Mouse (Mus musculus) left cerebral cortex, adult 2 months (tissue): ENCODE results near the gene Map3k13. TPM values are rescaled to one million over a fixed set of nuclear protein-coding genes. Genes with fewer than 3 reads are reported as not detected.

Experiments
- DNase-seq, 2 experiments: peaks; one replicate each; pipeline ENCODE4 v3.0.0; 2021 to 2022; ENCODE audit warnings: low spot score in 2 of 2, mixed read lengths in 1 of 2; ENCODE audit errors: extremely low spot score in 1 of 2
- H3K27ac ChIP-seq: fragments of 200-600 bp; 2 replicates; pipeline ENCODE4 v1.8.1; 2022
- H3K4me3 ChIP-seq: fragments of 200-600 bp; 2 replicates; pipeline ENCODE4 v1.8.1; 2022
- CTCF ChIP-seq: fragments of 200-600 bp; IDR thresholded peaks from 2 replicates; pipeline ENCODE4 v1.8.1; 2022; ENCODE audit warnings: antibody characterized with exemption, mild to moderate bottlenecking, moderate library complexity
- intact Hi-C: fragments of 180-260 bp; cut with DNase I; formaldehyde crosslinking; loops from one replicate; pipeline ENCODE4 v1.15.1; 2025
- total RNA-seq, 2 experiments: library from RNA; stranded (reverse); gene quantifications; 2 replicates each; pipeline ENCODE4 v1.2.3; 2021

Map3k13 gene
- total RNA-seq, 2 experiments from 2014 or later, result 15.3 to 19.0 TPM

- Histone ChIP-seq H3K4me3 (0 out of 2 replicates have a peak overlapping the region, but pooled peaks have one; percentile 18), H3K27ac (peak overlapping the region; percentile 66; the same call in 1 of the 2 replicates)
- intact Hi-C loops, result loop anchor here (2.0 to 5.0 kb wide), 2 partner anchors 44 to 328 kb away; no protein-coding TSS in a partner anchor
- TF ChIP-seq CTCF, result peak; percentile 88
- peak; percentile 34 to 42 for DNase-seq
These were observed 20.9 kb downstream of the Map3k13 start for GRCm38 (mm10) chr16:21814861-21815668.

- no peak for TF ChIP-seq CTCF
- intact Hi-C loops, result loop anchor here (2.0 to 5.0 kb wide), 2 partner anchors 45 to 328 kb away; no protein-coding TSS in a partner anchor
- DNase-seq, result no peak
- Histone ChIP-seq H3K4me3 (no peak overlapping the region), H3K27ac (no peak overlapping the region)
These were observed 21.5 kb downstream of the Map3k13 start for GRCm38 (mm10) chr16:21815669-21816010.

- H3K27ac ChIP-seq, result no peak overlapping the region
- intact Hi-C loops, result loop anchor here (5.0 kb wide), 1 partner anchor 331 kb away; no protein-coding TSS in a partner anchor
- H3K4me3 ChIP-seq, result no peak overlapping the region
- no peak for TF ChIP-seq CTCF
- DNase-seq, result no peak
These were observed 24.0 kb downstream of the Map3k13 start for GRCm38 (mm10) chr16:21818132-21818531.

- no peak for DNase-seq
- Histone ChIP-seq H3K27ac (no peak overlapping the region), H3K4me3 (no peak overlapping the region)
- no peak for TF ChIP-seq CTCF
- intact Hi-C loops, result loop anchor here (5.0 kb wide), 1 partner anchor 331 kb away; no protein-coding TSS in a partner anchor
These were observed 24.5 kb downstream of the Map3k13 start for GRCm38 (mm10) chr16:21818629-21819028.

GRCm38 (mm10) chr16:21825612-21826031 is 31.5 kb downstream of the Map3k13 start:
- DNase-seq, result no peak
- no peak overlapping the region for H3K4me3 ChIP-seq
- intact Hi-C loops, result no loop called here
- H3K27ac ChIP-seq, result no peak overlapping the region
- no peak for TF ChIP-seq CTCF

GRCm38 (mm10) chr16:21827153-21827552 is 33.0 kb downstream of the Map3k13 start:
- intact Hi-C loops, result no loop called here
- TF ChIP-seq CTCF, result no peak
- no peak overlapping the region for H3K4me3 ChIP-seq
- H3K27ac ChIP-seq, result no peak overlapping the region
- no peak for DNase-seq

GRCm38 (mm10) chr16:21827581-21827980 is 33.4 kb downstream of the Map3k13 start:
- intact Hi-C loops, result no loop called here
- DNase-seq, result no peak
- H3K27ac ChIP-seq, result no peak overlapping the region
- no peak for TF ChIP-seq CTCF
- no peak overlapping the region for H3K4me3 ChIP-seq

GRCm38 (mm10) chr16:21829711-21830110 is 35.6 kb downstream of the Map3k13 start:
- DNase-seq, result no peak
- no peak overlapping the region for H3K4me3 ChIP-seq
- intact Hi-C loops, result loop anchor here (10.0 kb wide), 1 partner anchor 295 kb away; no protein-coding TSS in a partner anchor
- TF ChIP-seq CTCF, result no peak
- no peak overlapping the region for H3K27ac ChIP-seq

- no peak overlapping the region for H3K4me3 ChIP-seq
- intact Hi-C loops, result loop anchor here (10.0 kb wide), 1 partner anchor 294 kb away; no protein-coding TSS in a partner anchor
- TF ChIP-seq CTCF, result no peak
- H3K27ac ChIP-seq, result no peak overlapping the region
- no peak for DNase-seq
These were observed 36.6 kb downstream of the Map3k13 start for GRCm38 (mm10) chr16:21830784-21831183.

GRCm38 (mm10) chr16:21831764-21832163 is 37.6 kb downstream of the Map3k13 start:
- no peak overlapping the region for H3K4me3 ChIP-seq
- intact Hi-C loops, result loop anchor here (10.0 kb wide), 1 partner anchor 293 kb away; no protein-coding TSS in a partner anchor
- H3K27ac ChIP-seq, result no peak overlapping the region
- no peak for DNase-seq
- no peak for TF ChIP-seq CTCF

GRCm38 (mm10) chr16:21833469-21833868 is 39.3 kb downstream of the Map3k13 start:
- no peak; the same call in 1 of the 2 replicates for TF ChIP-seq CTCF
- DNase-seq, result no peak
- intact Hi-C loops, result loop anchor here (10.0 kb wide), 1 partner anchor 291 kb away; no protein-coding TSS in a partner anchor
- Histone ChIP-seq H3K4me3 (no peak overlapping the region), H3K27ac (no peak overlapping the region)

- intact Hi-C loops, result loop anchor here (10.0 kb wide), 1 partner anchor 291 kb away; no protein-coding TSS in a partner anchor
- no peak for TF ChIP-seq CTCF
- DNase-seq, result no peak
- H3K4me3 ChIP-seq, result no peak overlapping the region
- no peak overlapping the region for H3K27ac ChIP-seq
These were observed 39.8 kb downstream of the Map3k13 start for GRCm38 (mm10) chr16:21833970-21834369.
